Mouse (Mus musculus) liver, adult 2 months (tissue): ENCODE data around the gene Ppp1r1c. TPM values are rescaled to one million over a fixed set of nuclear protein-coding genes. Genes with fewer than 3 reads are reported as not detected.

Experiments
- DNase-seq: peaks from one replicate; pipeline ENCODE4 v3.0.0-alpha.2; 2011; ENCODE audit warnings: low read depth, low spot score; ENCODE audit errors: extremely low read depth
- H3K27ac ChIP-seq: fragments of 200-500 bp; replicated peaks from 2 replicates; pipeline ENCODE4 v1.5.1; 2012; ENCODE audit warnings: low read depth, mild to moderate bottlenecking, control low read depth, inconsistent platforms, low read length; ENCODE audit not compliant: insufficient read depth
- H3K27me3 ChIP-seq: fragments of 200-500 bp; 2 replicates; pipeline ENCODE4 v1.6.1; 2012; ENCODE audit warnings: mild to moderate bottlenecking, moderate library complexity, low read length, inconsistent platforms; ENCODE audit not compliant: control insufficient read depth, insufficient read depth
- H3K36me3 ChIP-seq: fragments of 200-500 bp; 2 replicates; pipeline ENCODE4 v1.6.1; 2012; ENCODE audit warnings: low read length, inconsistent platforms; ENCODE audit not compliant: control insufficient read depth, insufficient read depth
- H3K4me1 ChIP-seq: fragments of 200-500 bp; 2 replicates; pipeline ENCODE4 v1.6.1; 2011; ENCODE audit warnings: low read length; ENCODE audit not compliant: control insufficient read depth, insufficient read depth
- H3K4me3 ChIP-seq: fragments of 200-500 bp; 2 replicates; pipeline ENCODE4 v1.5.1; 2011; ENCODE audit warnings: low read depth, mild to moderate bottlenecking, control low read depth, low read length, moderate library complexity; ENCODE audit not compliant: insufficient read depth
- H3K79me2 ChIP-seq: fragments of 200-500 bp; 2 replicates; pipeline ENCODE4 v1.6.1; 2012; ENCODE audit warnings: inconsistent platforms, mild to moderate bottlenecking, low read length, moderate library complexity; ENCODE audit not compliant: control insufficient read depth, insufficient read depth
- H3K9ac ChIP-seq: fragments of 200-500 bp; 2 replicates; pipeline ENCODE4 v1.6.1; 2012; ENCODE audit warnings: low read depth, mild to moderate bottlenecking, control low read depth, inconsistent platforms, low read length
- CTCF ChIP-seq: fragments of 200-500 bp; IDR thresholded peaks from 2 replicates; pipeline ENCODE4 v1.5.1; 2011; ENCODE audit warnings: low read depth, low read length, control low read depth
- POLR2A ChIP-seq: fragments of 200-500 bp; IDR thresholded peaks from 2 replicates; pipeline ENCODE4 v1.6.1; 2011; ENCODE audit warnings: low read length, control low read depth; ENCODE audit not compliant: insufficient read depth; ENCODE audit errors: extremely low read depth
- WGBS: fragments of 180-500 bp; shearing (Covaris S2); methylation state at CpG from one replicate; pipeline ENCODE4 v1.1.7; 2018; 5-methylcytosine and 5-hydroxymethylcytosine counted together
- polyA plus RNA-seq: library from polyadenylated mRNA; depleted of rRNA; stranded (reverse); fragments of >200 nt; gene quantifications from 2 replicates; pipeline ENCODE4 v1.2.3, GENCODE M21; 2012
- total RNA-seq: library from RNA; depleted of rRNA; stranded (reverse); fragments of >200 nt; gene quantifications from 2 replicates; pipeline ENCODE4 v1.2.3, GENCODE M21; 2014

Ppp1r1c gene
- total and polyA plus RNA-seq, 2 experiments: not detected

GRCm38 (mm10) chr2:79751685-79752084, 44.1 kb downstream of the Ppp1r1c start:
- Histone ChIP-seq H3K79me2 (no peaks in the 10 kb centered on the region), H3K4me1 (no peaks in the 10 kb centered on the region), H3K36me3 (no peaks in the 10 kb centered on the region), H3K9ac (no peak overlapping the region), H3K4me3 (no peak overlapping the region), H3K27ac (no peak overlapping the region), H3K27me3 (no peaks in the 10 kb centered on the region)
- no peak for DNase-seq
- 75% methylated on average over 3 of the region's 3 CpGs for WGBS
- TF ChIP-seq POLR2A (no peak), CTCF (no peak)

- Histone ChIP-seq H3K4me3 (no peak overlapping the region), H3K36me3 (no peaks in the 10 kb centered on the region), H3K4me1 (no peaks in the 10 kb centered on the region), H3K27ac (no peak overlapping the region), H3K79me2 (no peaks in the 10 kb centered on the region), H3K27me3 (no peaks in the 10 kb centered on the region), H3K9ac (no peak overlapping the region)
- WGBS: 75% methylated on average over 4 of the region's 4 CpGs
- no peak for DNase-seq
- TF ChIP-seq CTCF (no peak), POLR2A (no peak)
Measured at GRCm38 (mm10) chr2:79760018-79760417, 52.4 kb downstream of the Ppp1r1c start.

GRCm38 (mm10) chr2:79762723-79763388, 55.3 kb downstream of the Ppp1r1c start:
- TF ChIP-seq POLR2A (no peak), CTCF (no peak)
- H3K27ac ChIP-seq: no peak overlapping the region
- 75% methylated on average over 6 of the region's 6 CpGs for WGBS

GRCm38 (mm10) chr2:79765032-79765431, 57.5 kb downstream of the Ppp1r1c start:
- no peak overlapping the region for H3K4me3 ChIP-seq
- 76% methylated on average over 3 of the region's 3 CpGs for WGBS
- no peaks in the 10 kb centered on the region for H3K27me3 ChIP-seq
- DNase-seq: no peak
- H3K4me1 ChIP-seq: no peaks in the 10 kb centered on the region
- no peak overlapping the region for H3K9ac ChIP-seq
- no peak for TF ChIP-seq POLR2A
- TF ChIP-seq CTCF: no peak
- no peak overlapping the region for H3K27ac ChIP-seq
- H3K79me2 ChIP-seq: no peaks in the 10 kb centered on the region
- no peaks in the 10 kb centered on the region for H3K36me3 ChIP-seq

More at GRCm38 (mm10) chr2:79762723-79763388, 55.3 kb downstream of the Ppp1r1c start:
- Histone ChIP-seq H3K4me3 (no peak overlapping the region), H3K9ac (no peak overlapping the region), H3K36me3 (no peaks in the 10 kb centered on the region), H3K27me3 (no peaks in the 10 kb centered on the region), H3K79me2 (no peaks in the 10 kb centered on the region), H3K4me1 (no peaks in the 10 kb centered on the region)
- DNase-seq: no peak

- Histone ChIP-seq H3K9ac (no peak overlapping the region), H3K79me2 (no peaks in the 10 kb centered on the region), H3K27ac (no peak overlapping the region), H3K36me3 (no peaks in the 10 kb centered on the region), H3K4me3 (no peak overlapping the region), H3K27me3 (no peaks in the 10 kb centered on the region), H3K4me1 (no peaks in the 10 kb centered on the region)
- no peak for TF ChIP-seq CTCF
- no peak for TF ChIP-seq POLR2A
- 73% methylated on average over 7 of the region's 7 CpGs for WGBS
- no peak for DNase-seq
Measured at GRCm38 (mm10) chr2:79765723-79766122, 58.1 kb downstream of the Ppp1r1c start.

GRCm38 (mm10) chr2:79768625-79769024, 61.0 kb downstream of the Ppp1r1c start:
- Histone ChIP-seq H3K9ac (no peak overlapping the region), H3K4me3 (no peak overlapping the region), H3K27ac (no peak overlapping the region), H3K36me3 (no peaks in the 10 kb centered on the region), H3K79me2 (no peaks in the 10 kb centered on the region), H3K27me3 (no peaks in the 10 kb centered on the region), H3K4me1 (no peaks in the 10 kb centered on the region)
- 96% methylated on average over 2 of the region's 2 CpGs for WGBS
- DNase-seq: no peak
- TF ChIP-seq POLR2A (no peak), CTCF (no peak)
